Mouse (Mus musculus) cerebellum, adult 2 months (tissue): ENCODE results near the gene Nanp.

Experiments
- CTCF ChIP-seq: fragments of 200-500 bp; IDR thresholded peaks from 2 replicates; pipeline ENCODE4 v1.5.1; 2011; ENCODE audit warnings: low read depth, mild to moderate bottlenecking, control low read depth, low read length, moderate library complexity, borderline replicate concordance; ENCODE audit not compliant: insufficient read depth
- POLR2A ChIP-seq: fragments of 200-500 bp; IDR thresholded peaks from 2 replicates; pipeline ENCODE4 v1.6.1; 2011; ENCODE audit warnings: low read length, control low read depth, borderline replicate concordance; ENCODE audit not compliant: insufficient read depth

GRCm38 (mm10) chr2:151006281-151006945 is 32.8 kb downstream of the Nanp start:
- TF ChIP-seq CTCF (no peak), POLR2A (no peak)
